Mouse (Mus musculus) right cerebral cortex, postnatal 4 days (tissue): ENCODE results near the gene Grin3a.
"Not testable (repeated sequence)": the region's sequence is repeated elsewhere in the genome, so short reads cannot be mapped to it uniquely, and the experiment has no call there.

Experiments
- DNase-seq: peaks from one replicate; pipeline ENCODE4 v3.0.0-alpha.2; 2022

Grin3a gene

GRCm38 (mm10) chr4:49680171-49680875 is 165.2 kb downstream of the Grin3a start:
- no peak for DNase-seq

- no peak for DNase-seq
Observed at GRCm38 (mm10) chr4:49676790-49677189, 168.8 kb downstream of the Grin3a start.

GRCm38 (mm10) chr4:49676071-49676470 is 169.5 kb downstream of the Grin3a start:
- DNase-seq, result no peak

GRCm38 (mm10) chr4:49664850-49665249 is 180.7 kb downstream of the Grin3a start:
- no peak for DNase-seq

GRCm38 (mm10) chr4:49662231-49662630 is 183.3 kb downstream of the Grin3a start:
- no peak for DNase-seq

GRCm38 (mm10) chr4:49661664-49662063 is 183.9 kb downstream of the Grin3a start:
- DNase-seq, result no peak

- DNase-seq, result no peak
Observed at GRCm38 (mm10) chr4:49659421-49659820, 186.1 kb downstream of the Grin3a start.

- no peak for DNase-seq
Observed at GRCm38 (mm10) chr4:49639913-49640312, 205.6 kb downstream of the Grin3a start.

GRCm38 (mm10) chr4:49637821-49638220 is 207.7 kb downstream of the Grin3a start:
- peak; percentile 16 for DNase-seq

GRCm38 (mm10) chr4:49632139-49632481 is 213.4 kb downstream of the Grin3a start:
- DNase-seq, result no peak

- peak; percentile 91 for DNase-seq
Observed at GRCm38 (mm10) chr4:49631319-49632138, 214.0 kb downstream of the Grin3a start, which contains the start of gene Rnf20. Gene Rnf20, plus strand, starts transcription at chr4:49632006.

GRCm38 (mm10) chr4:49628941-49629340 is 216.6 kb downstream of the Grin3a start:
- DNase-seq, result no peak

GRCm38 (mm10) chr4:49626973-49627372 is 218.6 kb downstream of the Grin3a start:
- peak; percentile 87 for DNase-seq

GRCm38 (mm10) chr4:49624969-49625368 is 220.6 kb downstream of the Grin3a start:
- DNase-seq, result not testable (repeated sequence)

GRCm38 (mm10) chr4:49623916-49624315 is 221.6 kb downstream of the Grin3a start:
- no peak for DNase-seq

GRCm38 (mm10) chr4:49622272-49622671 is 223.3 kb downstream of the Grin3a start:
- DNase-seq, result no peak

- DNase-seq, result not testable (repeated sequence)
Observed at GRCm38 (mm10) chr4:49619861-49620260, 225.7 kb downstream of the Grin3a start.

GRCm38 (mm10) chr4:49616924-49617323 is 228.6 kb downstream of the Grin3a start:
- no peak for DNase-seq
